Mouse (Mus musculus): ENCODE measurements at regions not wholly inside any gene's neighbourhood (a gene's known extent, or its start where the extent isn't known, plus 50 kb on each side); places are given as distances from the start of the nearest gene placed in this dataset.

DNA sequence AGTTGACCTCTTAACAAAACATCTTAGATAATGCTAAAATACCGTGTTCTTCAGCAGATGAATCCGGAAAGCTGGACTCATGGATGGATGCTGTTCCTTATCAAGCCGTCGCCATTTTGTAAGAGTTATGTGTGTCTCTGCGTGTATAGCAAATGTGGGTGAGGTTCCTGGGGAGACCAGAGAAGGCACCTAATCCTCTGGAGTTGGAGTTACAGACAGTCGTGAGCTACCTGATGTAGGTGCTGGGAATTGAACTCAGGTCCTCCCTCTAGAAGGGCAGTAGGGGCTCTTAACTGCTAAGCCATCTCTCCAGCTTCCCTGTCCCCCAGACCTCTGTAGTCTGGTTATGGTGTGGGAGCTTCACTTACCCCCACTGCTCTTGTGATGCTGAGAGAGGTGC lies 84.4 kb upstream of the Psmd7 start:
- TF ChIP-seq CTCF (IDR thresholded peaks at IDR 0.05; ENCODE audit: low read depth, low read length) (no peak), POLR2A (IDR thresholded peaks at IDR 0.05; ENCODE audit: extremely low read depth, insufficient read depth, low read length) (no peak)
